Mouse (Mus musculus): ENCODE measurements at regions not wholly inside any gene's neighbourhood (a gene's known extent, or its start where the extent isn't known, plus 50 kb on each side); places are given as distances from the start of the nearest gene placed in this dataset.
"Not testable (repeated sequence)": the region's sequence is repeated elsewhere in the genome, so short reads cannot be mapped to it uniquely, and the experiment has no call there.

GRCm38 (mm10) chr17:43161306-43161705, 108.8 kb upstream of the Adgrf1 start:
- not testable (repeated sequence) for H3K27ac ChIP-seq (ENCODE audit: low read depth, low read length); H3K36me3 ChIP-seq (ENCODE audit: control insufficient read depth, insufficient read depth, low read length); H3K4me3 ChIP-seq (ENCODE audit: low read depth, low read length); H3K9ac ChIP-seq (replicated peaks; ENCODE audit: low read depth, low read length); H3K27me3 ChIP-seq (ENCODE audit: control insufficient read depth, insufficient read depth, low read length); H3K9me3 ChIP-seq (ENCODE audit: control insufficient read depth, low read length); ATAC-seq (ENCODE audit: low read depth); H3K4me2 ChIP-seq (ENCODE audit: low read depth, low read length); H3K4me1 ChIP-seq (ENCODE audit: control insufficient read depth, insufficient read depth, low read length)
- WGBS, result 74% methylated on average over 10 of the region's 10 CpGs

GRCm38 (mm10) chr17:43163126-43163525, 107.0 kb upstream of the Adgrf1 start:
- H3K4me2 ChIP-seq (ENCODE audit: low read depth, low read length), result no peak overlapping the region
- no peak for ATAC-seq (ENCODE audit: low read depth)
- H3K27ac ChIP-seq (ENCODE audit: low read depth, low read length), result no peak overlapping the region
- no peaks in the 10 kb centered on the region for H3K9me3 ChIP-seq (ENCODE audit: control insufficient read depth, low read length)
- H3K36me3 ChIP-seq (ENCODE audit: control insufficient read depth, insufficient read depth, low read length), result no peaks in the 10 kb centered on the region
- no peak overlapping the region for H3K4me3 ChIP-seq (ENCODE audit: low read depth, low read length)
- H3K27me3 ChIP-seq (ENCODE audit: control insufficient read depth, insufficient read depth, low read length), result no peaks in the 10 kb centered on the region
- no peak overlapping the region for H3K9ac ChIP-seq (replicated peaks; ENCODE audit: low read depth, low read length)
- 85% methylated on average over 4 of the region's 4 CpGs for WGBS
- peaks cover 6% of the 10 kb centered on the region; the same call in 1 of the 2 replicates for H3K4me1 ChIP-seq (ENCODE audit: control insufficient read depth, insufficient read depth, low read length)

GRCm38 (mm10) chr17:43166091-43166490, 104.0 kb upstream of the Adgrf1 start:
- ATAC-seq (ENCODE audit: low read depth), result no peak
- WGBS, result 67% methylated on average over 4 of the region's 4 CpGs
- H3K36me3 ChIP-seq (ENCODE audit: control insufficient read depth, insufficient read depth, low read length), result no peaks in the 10 kb centered on the region
- no peaks in the 10 kb centered on the region for H3K9me3 ChIP-seq (ENCODE audit: control insufficient read depth, low read length)
- H3K4me3 ChIP-seq (ENCODE audit: low read depth, low read length), result no peak overlapping the region
- no peaks in the 10 kb centered on the region for H3K4me1 ChIP-seq (ENCODE audit: control insufficient read depth, insufficient read depth, low read length)
- H3K27ac ChIP-seq (ENCODE audit: low read depth, low read length), result no peak overlapping the region
- no peak overlapping the region for H3K4me2 ChIP-seq (ENCODE audit: low read depth, low read length)
- H3K9ac ChIP-seq (replicated peaks; ENCODE audit: low read depth, low read length), result no peak overlapping the region
- no peaks in the 10 kb centered on the region for H3K27me3 ChIP-seq (ENCODE audit: control insufficient read depth, insufficient read depth, low read length)

GRCm38 (mm10) chr17:43169435-43169834, 100.7 kb upstream of the Adgrf1 start:
- H3K4me3 ChIP-seq (ENCODE audit: low read depth, low read length), result no peak overlapping the region
- H3K9me3 ChIP-seq (ENCODE audit: control insufficient read depth, low read length), result no peaks in the 10 kb centered on the region
- WGBS, result 19% methylated on average over 1 of the region's 1 CpGs
- H3K4me1 ChIP-seq (ENCODE audit: control insufficient read depth, insufficient read depth, low read length), result no peaks in the 10 kb centered on the region
- no peak overlapping the region for H3K4me2 ChIP-seq (ENCODE audit: low read depth, low read length)
- no peaks in the 10 kb centered on the region for H3K27me3 ChIP-seq (ENCODE audit: control insufficient read depth, insufficient read depth, low read length)
- H3K27ac ChIP-seq (ENCODE audit: low read depth, low read length), result no peak overlapping the region
- no peaks in the 10 kb centered on the region for H3K36me3 ChIP-seq (ENCODE audit: control insufficient read depth, insufficient read depth, low read length)
- H3K9ac ChIP-seq (replicated peaks; ENCODE audit: low read depth, low read length), result no peak overlapping the region
- ATAC-seq (ENCODE audit: low read depth), result no peak

- H3K27me3 ChIP-seq (ENCODE audit: control insufficient read depth, insufficient read depth, low read length), result no peaks in the 10 kb centered on the region
- WGBS, result 65% methylated on average over 6 of the region's 6 CpGs
- H3K27ac ChIP-seq (ENCODE audit: low read depth, low read length), result no peak overlapping the region
- H3K9ac ChIP-seq (replicated peaks; ENCODE audit: low read depth, low read length), result no peak overlapping the region
- H3K4me2 ChIP-seq (ENCODE audit: low read depth, low read length), result no peak overlapping the region
- H3K36me3 ChIP-seq (ENCODE audit: control insufficient read depth, insufficient read depth, low read length), result no peaks in the 10 kb centered on the region
- no peak for ATAC-seq (ENCODE audit: low read depth)
- no peak overlapping the region for H3K4me3 ChIP-seq (ENCODE audit: low read depth, low read length)
- H3K4me1 ChIP-seq (ENCODE audit: control insufficient read depth, insufficient read depth, low read length), result no peaks in the 10 kb centered on the region
- H3K9me3 ChIP-seq (ENCODE audit: control insufficient read depth, low read length), result no peaks in the 10 kb centered on the region
These were observed 97.4 kb upstream of the Adgrf1 start for GRCm38 (mm10) chr17:43172657-43173165.

GRCm38 (mm10) chr17:43174860-43175259, 95.3 kb upstream of the Adgrf1 start:
- WGBS, result 79% methylated on average over 1 of the region's 1 CpGs
- no peaks in the 10 kb centered on the region for H3K36me3 ChIP-seq (ENCODE audit: control insufficient read depth, insufficient read depth, low read length)
- H3K27ac ChIP-seq (ENCODE audit: low read depth, low read length), result no peak overlapping the region
- no peak overlapping the region for H3K9ac ChIP-seq (replicated peaks; ENCODE audit: low read depth, low read length)
- H3K4me1 ChIP-seq (ENCODE audit: control insufficient read depth, insufficient read depth, low read length), result no peaks in the 10 kb centered on the region
- H3K4me3 ChIP-seq (ENCODE audit: low read depth, low read length), result no peak overlapping the region
- ATAC-seq (ENCODE audit: low read depth), result no peak
- no peak overlapping the region for H3K4me2 ChIP-seq (ENCODE audit: low read depth, low read length)
- no peaks in the 10 kb centered on the region for H3K9me3 ChIP-seq (ENCODE audit: control insufficient read depth, low read length)
- no peaks in the 10 kb centered on the region for H3K27me3 ChIP-seq (ENCODE audit: control insufficient read depth, insufficient read depth, low read length)

GRCm38 (mm10) chr17:43177244-43177643, 92.9 kb upstream of the Adgrf1 start:
- H3K9ac ChIP-seq (replicated peaks; ENCODE audit: low read depth, low read length), result no peak overlapping the region
- no peak for ATAC-seq (ENCODE audit: low read depth)
- H3K27me3 ChIP-seq (ENCODE audit: control insufficient read depth, insufficient read depth, low read length), result no peaks in the 10 kb centered on the region
- no peak overlapping the region for H3K27ac ChIP-seq (ENCODE audit: low read depth, low read length)
- H3K4me1 ChIP-seq (ENCODE audit: control insufficient read depth, insufficient read depth, low read length), result no peaks in the 10 kb centered on the region
- no peaks in the 10 kb centered on the region for H3K9me3 ChIP-seq (ENCODE audit: control insufficient read depth, low read length)
- H3K4me2 ChIP-seq (ENCODE audit: low read depth, low read length), result no peak overlapping the region
- H3K4me3 ChIP-seq (ENCODE audit: low read depth, low read length), result no peak overlapping the region
- WGBS, result 50% methylated on average over 1 of the region's 1 CpGs
- no peaks in the 10 kb centered on the region for H3K36me3 ChIP-seq (ENCODE audit: control insufficient read depth, insufficient read depth, low read length)

- Histone ChIP-seq H3K4me2 (ENCODE audit: low read depth, low read length) (no peak overlapping the region), H3K4me3 (ENCODE audit: low read depth, low read length) (no peak overlapping the region), H3K9ac (replicated peaks; ENCODE audit: low read depth, low read length) (no peak overlapping the region), H3K36me3 (ENCODE audit: control insufficient read depth, insufficient read depth, low read length) (no peaks in the 10 kb centered on the region), H3K27me3 (ENCODE audit: control insufficient read depth, insufficient read depth, low read length) (no peaks in the 10 kb centered on the region), H3K9me3 (ENCODE audit: control insufficient read depth, low read length) (no peaks in the 10 kb centered on the region), H3K4me1 (ENCODE audit: control insufficient read depth, insufficient read depth, low read length) (no peaks in the 10 kb centered on the region), H3K27ac (ENCODE audit: low read depth, low read length) (no peak overlapping the region)
- 64% methylated on average over 2 of the region's 2 CpGs for WGBS
- ATAC-seq (ENCODE audit: low read depth), result no peak
These were observed 80.1 kb upstream of the Adgrf1 start for GRCm38 (mm10) chr17:43190016-43190415.

- Histone ChIP-seq H3K36me3 (ENCODE audit: control insufficient read depth, insufficient read depth, low read length) (no peaks in the 10 kb centered on the region), H3K9ac (replicated peaks; ENCODE audit: low read depth, low read length) (no peak overlapping the region), H3K9me3 (ENCODE audit: control insufficient read depth, low read length) (no peaks in the 10 kb centered on the region), H3K27me3 (ENCODE audit: control insufficient read depth, insufficient read depth, low read length) (no peaks in the 10 kb centered on the region), H3K27ac (ENCODE audit: low read depth, low read length) (no peak overlapping the region), H3K4me2 (ENCODE audit: low read depth, low read length) (no peak overlapping the region), H3K4me3 (ENCODE audit: low read depth, low read length) (no peak overlapping the region), H3K4me1 (ENCODE audit: control insufficient read depth, insufficient read depth, low read length) (no peaks in the 10 kb centered on the region)
- WGBS, result 87% methylated on average over 3 of the region's 3 CpGs
- ATAC-seq (ENCODE audit: low read depth), result no peak
These were observed 79.2 kb upstream of the Adgrf1 start for GRCm38 (mm10) chr17:43190853-43191485.
